Mouse (Mus musculus) mature B cell (primary cell): ENCODE data around the gene Oard1.

ENCODE experiments used
- in situ Hi-C: fragments of 300-500 bp; cut with MboI; formaldehyde crosslinking; loops from 2 replicates; pipeline ENCODE4 v1.14.3; 2019

The Oard1 gene

DNA sequence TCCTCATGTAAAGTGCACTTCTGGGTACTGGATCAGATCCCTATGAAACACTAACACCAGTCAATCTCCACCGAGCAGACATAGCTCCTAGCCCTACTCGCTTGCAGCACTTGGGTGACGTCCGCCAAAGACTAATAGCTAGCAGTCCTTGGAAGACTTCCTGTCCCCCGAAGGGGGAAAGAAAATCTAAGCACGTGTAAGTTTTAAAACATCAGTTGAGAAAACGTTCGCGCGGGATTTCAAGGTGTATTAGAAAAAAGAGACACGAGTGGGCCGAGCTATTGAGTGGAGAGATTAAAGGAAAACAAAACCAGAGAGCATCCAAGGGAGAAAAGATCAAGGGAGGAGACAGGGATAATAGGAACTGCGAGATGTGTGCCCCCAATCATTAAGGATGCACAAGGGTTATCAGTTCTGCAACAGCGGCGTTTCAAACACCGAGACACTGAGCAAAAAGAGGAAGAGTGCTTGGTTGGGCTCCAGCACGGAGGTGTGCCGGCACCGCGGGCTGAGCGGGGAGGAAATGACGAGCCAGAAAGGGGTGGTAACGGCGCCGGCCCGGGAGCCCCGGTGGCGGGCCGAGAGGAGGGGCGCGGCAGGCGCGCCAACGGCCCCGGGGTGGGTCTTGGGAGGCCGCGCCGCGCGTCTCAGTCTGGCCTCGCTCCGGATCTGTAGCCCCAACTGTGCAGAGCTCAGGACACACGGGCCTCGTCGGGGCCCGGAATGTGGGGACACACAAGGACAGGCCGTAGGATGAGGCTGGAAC lies 1.1 kb upstream of the Oard1 start:
- in situ Hi-C loops = no loop called here

DNA sequence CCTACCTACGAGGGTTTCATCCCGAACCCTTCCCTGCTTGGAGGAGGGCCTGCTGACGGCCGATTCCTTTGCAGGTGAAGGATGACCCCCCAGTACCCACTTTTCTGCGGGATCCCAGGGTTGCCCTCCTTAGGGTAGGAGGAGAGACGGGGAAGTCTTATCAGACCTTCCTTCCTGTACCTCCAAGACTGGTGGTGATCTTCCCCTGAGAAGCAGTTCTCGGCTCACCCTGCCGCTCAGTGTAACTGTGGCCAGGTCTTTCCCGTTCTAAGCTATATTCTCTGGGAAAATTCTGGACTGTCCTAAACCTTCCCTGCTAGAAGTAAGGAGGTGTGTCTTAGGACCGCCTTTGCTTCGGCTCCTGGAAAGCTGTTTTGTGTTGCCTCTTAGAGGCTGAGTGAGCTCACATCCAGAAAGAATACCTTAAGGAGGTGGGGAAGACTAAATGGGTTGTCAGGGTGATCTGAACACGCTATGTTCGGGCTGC lies 528 bp downstream of the Oard1 start:
- in situ Hi-C loops = no loop called here

DNA sequence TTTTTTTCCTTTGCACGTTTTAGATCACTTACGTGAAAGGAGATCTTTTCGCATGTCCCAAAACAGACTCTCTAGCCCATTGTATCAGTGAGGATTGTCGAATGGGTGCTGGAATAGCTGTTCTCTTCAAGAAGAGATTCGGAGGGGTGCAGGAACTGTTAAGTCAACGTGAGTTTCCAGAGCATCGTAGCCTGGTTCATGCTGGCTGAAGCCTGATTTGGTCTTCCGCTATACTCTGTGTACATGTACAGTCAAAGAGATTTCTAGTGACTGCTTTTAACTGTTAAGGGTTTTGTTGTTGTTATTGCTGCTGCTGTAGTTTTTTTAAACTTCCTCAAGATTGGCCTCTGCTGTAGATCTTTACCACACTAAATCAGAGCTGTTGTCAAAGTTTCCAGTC lies 1.4 kb downstream of the Oard1 start:
- in situ Hi-C loops = no loop called here

DNA sequence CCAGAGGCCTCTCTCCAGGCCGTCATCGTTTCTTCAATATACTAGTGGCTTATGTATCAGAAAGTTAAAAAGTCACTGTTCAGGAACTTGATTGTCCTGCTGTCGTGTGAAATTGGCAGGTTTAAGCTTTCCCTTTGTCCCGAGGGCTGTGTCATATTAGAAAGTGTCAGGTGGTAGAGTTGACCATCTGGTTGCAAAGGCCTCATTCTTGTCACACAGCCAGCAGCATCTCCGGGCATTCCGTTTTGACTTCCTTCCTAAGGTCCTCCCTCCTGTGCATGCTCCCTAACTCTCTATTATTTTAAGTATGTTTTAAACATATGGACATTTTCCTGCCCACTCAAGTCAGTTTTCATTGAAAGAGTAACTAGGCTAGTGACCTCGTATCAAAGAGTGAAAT lies 6.2 kb downstream of the Oard1 start:
- in situ Hi-C loops = loop anchor here (5.0 kb wide), 1 partner anchor 186 kb away; no protein-coding TSS in a partner anchor

DNA sequence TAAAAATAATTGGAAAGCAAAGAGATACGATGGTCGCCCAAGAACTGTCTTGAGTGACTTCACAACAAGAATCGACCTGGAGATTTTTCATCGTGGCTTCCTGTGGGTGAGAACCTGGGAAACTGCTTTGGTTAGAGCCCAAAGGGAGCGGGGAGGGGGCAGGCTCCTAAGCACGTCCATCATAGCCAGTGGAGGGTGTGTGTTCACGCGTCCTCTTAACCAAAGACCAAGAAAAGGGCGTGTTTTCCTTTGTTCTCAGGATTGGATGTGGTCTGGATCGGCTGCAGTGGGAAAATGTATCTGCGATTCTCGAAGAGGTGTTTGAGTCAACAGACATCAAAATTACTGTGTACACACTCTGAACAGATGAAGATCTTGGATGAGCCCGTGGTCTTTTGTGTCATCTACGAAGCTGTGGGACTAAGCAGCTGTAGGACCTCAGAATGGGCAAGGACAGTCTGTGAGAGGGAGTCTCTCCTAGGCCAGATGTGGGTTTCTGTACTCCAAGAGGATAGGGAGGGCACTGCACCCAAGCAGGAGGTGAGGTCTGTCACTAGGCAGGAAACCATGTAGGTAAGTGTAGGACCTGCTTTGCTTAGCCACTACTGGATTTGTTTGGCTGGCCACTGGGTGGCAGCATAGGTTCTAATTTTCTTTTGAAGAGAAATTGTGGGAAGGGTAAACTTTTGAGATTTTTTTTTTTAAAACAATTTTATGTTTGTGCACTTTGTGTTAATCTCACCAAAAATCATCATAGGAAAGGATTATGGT lies 6.8 kb downstream of the Oard1 start:
- in situ Hi-C loops = loop anchor here (5.0 kb wide), 1 partner anchor 186 kb away; no protein-coding TSS in a partner anchor

DNA sequence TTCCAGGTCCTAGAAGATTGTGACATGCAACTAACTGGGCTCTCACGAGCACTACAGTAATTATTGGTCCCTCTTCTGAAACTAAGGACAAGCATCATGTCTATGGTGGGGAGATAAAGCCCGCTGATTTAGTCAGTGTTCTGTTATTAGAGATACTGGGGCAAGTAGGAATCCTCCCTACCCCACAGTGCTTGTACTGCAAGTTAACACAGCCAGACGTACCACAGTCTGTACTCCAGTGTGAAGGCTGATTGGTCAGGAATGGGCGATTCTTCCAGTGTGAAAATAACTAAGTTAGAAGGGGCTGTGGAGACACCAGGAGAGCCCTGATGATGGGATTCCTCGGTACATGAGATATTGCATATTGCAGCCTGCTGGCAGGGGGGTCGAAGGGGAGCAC lies 7.7 kb downstream of the Oard1 start:
- in situ Hi-C loops = loop anchor here (5.0 kb wide), 1 partner anchor 185 kb away; no protein-coding TSS in a partner anchor

DNA sequence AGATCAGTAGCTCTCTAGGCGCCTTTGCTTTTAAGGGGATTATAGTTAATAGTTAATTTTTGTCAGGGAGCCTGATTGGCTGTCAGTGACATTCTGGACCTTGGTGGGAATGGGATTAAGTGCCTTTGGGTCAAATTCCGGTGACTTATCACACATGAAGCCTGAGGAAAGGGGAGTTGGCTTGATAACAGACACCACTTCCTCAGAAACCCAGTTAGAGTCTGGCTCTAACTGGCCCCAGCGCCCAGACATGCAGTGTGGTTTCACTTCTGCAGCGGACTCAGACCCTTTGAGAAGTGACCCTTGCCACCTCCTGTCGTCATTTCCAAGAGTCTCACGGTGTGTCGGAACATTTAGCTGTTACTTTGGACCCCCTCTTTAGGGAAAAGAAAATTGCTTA lies 8.4 kb downstream of the Oard1 start:
- in situ Hi-C loops = loop anchor here (5.0 kb wide), 1 partner anchor 184 kb away; no protein-coding TSS in a partner anchor

DNA sequence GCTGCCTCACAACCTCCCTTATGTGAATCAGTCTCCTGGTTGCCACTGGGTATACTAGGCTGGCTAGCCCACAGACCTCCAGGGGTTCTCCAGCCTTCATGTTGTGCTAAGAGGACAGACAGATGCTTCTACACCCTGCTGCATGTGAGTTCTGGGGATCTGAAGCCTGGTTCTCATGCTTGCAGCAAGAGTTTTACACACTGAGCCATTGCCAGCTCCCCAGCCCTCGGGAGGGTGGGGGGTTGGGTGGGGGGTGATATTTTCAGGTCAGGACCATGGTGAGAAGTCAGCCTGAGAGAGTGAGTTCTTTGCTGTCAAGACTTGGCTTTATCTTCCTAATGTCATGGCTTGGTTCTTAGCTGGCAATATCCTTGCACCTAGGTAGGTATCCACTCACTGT lies 9.0 kb downstream of the Oard1 start:
- in situ Hi-C loops = loop anchor here (5.0 kb wide), 1 partner anchor 184 kb away; no protein-coding TSS in a partner anchor

DNA sequence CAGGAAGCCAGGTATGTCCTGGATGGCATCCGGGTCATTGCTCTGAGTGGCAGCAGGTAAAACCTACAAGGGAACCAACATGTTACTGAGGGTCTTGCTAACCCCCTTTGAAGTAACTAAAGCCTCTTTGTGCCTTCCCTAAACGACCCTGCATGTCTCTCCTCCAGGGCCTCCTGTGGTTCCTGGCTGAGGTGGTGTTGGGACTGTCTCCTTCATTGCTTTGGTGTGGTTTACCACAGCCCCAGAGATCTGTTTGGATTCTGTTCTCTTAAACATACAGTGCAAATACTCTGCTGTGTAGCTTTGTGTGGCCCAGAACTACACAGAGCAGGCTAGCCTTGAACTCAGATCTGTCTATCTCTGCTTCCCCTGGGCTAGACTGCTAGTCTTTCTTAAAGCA lies 9.8 kb downstream of the Oard1 start:
- in situ Hi-C loops = loop anchor here (5.0 kb wide), 1 partner anchor 183 kb away; no protein-coding TSS in a partner anchor

DNA sequence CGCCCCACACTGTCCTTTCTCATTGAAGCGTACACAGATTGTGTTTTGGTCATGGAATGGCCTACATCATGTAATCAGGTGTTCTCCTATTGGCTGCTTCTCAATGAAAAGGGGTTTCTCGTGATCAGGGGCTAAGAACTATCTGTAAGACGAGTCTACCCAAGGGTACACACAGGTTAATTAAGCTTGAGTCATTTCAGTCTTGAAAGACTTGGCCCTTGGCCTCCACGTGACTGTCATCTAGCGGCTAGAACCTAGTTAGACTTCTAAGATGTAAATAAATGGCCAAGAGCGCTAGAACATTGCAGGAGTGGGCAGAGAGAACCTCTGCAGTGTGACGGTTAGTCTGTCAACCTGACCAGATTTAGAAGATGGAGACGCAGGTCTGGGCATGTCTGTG lies 14.4 kb downstream of the Oard1 start:
- in situ Hi-C loops = no loop called here

DNA sequence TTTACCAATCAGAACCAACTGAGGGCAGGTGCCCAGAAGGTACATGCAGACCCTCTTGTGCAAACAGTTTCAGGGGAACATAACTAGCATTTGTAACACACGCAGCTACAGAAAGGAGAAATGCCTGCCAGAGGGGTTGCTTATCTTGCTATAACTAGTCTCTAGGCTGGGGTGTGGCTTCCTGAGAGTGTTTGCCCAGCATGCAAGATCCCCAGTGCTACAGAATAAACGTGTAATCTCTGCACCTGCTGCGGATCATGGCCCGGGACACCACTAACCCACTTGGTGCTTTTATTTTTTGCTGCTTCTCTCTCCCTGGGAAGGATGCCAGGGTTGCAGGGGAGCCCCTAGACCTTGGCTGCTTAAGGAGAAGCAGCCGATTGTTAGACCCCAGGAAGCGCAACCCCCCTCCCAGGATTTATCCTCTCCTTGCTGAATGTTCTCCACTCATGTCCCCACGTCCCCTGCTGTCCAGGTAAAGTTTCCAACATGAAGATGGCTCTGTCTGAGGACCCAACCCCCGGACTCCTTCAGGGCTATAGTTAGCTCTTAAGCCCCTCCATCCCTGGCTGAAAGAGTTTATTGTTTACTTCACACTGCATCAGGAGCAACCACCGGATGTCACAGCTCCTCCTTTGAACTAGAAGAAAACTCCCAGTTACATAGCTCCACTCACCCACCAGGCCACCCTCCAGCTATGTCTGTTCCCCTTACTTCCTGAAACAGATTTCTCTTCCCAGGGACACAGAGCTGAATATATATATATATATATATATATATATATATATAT lies 16.2 kb downstream of the Oard1 start:
- in situ Hi-C loops = no loop called here

DNA sequence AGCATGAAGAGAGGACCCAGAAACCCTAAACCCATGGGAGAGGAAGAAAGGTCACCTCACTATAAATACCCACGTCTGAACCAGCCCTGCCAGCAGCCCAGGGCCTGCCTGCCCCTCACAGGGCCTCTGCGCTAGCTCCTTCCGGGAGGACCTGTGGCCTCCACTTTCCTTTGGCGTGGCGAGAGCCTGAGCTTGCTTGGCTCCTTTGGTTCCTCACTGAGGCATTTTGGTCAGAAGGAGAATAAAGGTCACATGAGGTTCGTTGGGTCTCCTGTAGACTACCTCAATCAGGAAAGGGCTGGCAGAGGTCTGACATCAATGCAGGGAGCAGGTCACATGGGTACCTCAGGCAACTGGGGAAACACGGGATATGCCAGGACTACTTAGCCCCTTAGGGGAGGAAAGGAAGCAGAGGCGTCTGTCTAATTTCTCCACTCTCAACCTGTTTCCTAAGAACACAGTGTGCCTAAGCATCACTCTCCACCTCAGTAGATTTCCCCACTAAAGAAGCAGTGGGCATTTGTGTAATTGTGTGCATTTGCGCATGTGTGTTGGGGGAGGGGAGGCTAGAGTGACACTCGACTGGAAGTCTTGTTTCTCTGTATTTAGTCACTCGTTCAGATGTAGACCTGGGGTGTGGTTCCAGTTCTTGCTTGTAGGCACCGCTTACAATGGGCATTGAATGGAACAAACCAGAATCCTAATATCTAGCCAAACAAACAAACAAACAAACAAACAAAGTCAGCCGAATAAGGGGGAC lies 17.4 kb downstream of the Oard1 start:
- in situ Hi-C loops = no loop called here

DNA sequence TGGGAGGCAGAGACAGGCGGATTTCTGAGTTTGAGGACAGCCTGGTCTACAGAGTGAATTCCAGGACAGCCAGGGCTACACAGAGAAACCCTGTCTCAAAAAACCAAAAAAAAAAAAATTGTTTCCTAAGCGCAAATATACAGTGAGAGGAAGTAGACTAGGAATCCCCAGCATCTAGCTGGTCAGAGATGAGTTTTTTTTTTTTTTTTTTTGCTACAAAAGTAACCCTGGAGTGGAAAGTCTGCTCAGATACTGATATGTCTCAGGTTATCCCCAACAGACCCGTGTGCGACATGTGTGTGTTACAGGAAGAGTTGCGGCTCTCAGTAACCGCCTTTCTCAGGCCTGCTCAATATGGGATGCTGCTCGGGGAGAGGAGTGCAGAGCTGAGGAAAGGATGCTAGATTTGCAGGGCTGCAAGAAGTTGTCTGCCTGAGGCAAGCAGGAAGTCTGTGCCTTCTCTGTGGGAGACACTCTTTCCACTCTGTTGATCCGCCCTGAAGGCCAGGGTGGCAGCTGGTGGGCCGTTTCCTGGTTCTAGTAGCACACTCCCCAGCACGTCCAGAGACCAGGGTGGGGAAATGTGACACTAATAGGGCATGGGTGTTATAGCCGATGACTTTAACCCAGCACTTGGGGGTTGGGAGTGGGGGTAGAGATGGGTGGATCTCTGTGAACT lies 18.2 kb downstream of the Oard1 start:
- in situ Hi-C loops = no loop called here

DNA sequence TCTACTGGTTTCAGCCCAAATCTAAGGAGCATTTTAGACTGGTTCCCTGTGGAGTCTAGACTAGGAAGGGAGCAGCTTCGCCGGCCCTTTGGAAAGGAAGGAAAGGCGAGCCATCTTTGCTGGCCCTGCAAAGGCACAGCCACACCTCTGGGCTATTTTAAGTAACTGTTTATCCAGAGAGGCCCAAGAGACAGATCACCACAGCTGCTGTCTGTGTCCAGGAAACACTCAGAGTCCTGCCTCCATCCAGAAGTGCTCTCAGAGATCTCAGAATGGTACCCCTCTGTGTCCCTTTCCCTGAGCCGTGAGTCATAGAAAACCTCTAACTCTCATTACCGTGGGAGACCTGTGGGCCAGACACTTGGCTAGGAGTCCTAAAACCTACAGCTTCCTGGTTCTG lies 20.6 kb downstream of the Oard1 start:
- in situ Hi-C loops = no loop called here

DNA sequence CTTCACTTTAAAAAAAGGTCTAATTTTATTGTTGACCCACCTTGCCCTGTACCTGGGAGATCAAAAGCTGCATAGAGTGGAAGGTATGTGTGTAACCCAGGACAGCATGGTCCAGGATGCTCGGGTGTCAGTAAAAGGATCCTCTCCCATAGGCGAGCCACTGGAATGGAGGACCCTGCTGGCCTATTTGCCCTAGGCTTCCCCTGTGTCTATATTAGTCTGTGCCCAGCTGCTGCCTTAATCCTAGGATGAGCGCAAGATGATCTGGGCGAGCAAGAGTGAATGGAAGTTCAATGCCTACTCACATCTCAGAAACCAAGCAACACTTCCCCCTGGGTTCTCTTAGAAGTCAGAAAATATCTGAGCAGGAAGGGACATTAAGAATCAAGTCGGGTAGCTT lies 21.2 kb downstream of the Oard1 start:
- in situ Hi-C loops = no loop called here

DNA sequence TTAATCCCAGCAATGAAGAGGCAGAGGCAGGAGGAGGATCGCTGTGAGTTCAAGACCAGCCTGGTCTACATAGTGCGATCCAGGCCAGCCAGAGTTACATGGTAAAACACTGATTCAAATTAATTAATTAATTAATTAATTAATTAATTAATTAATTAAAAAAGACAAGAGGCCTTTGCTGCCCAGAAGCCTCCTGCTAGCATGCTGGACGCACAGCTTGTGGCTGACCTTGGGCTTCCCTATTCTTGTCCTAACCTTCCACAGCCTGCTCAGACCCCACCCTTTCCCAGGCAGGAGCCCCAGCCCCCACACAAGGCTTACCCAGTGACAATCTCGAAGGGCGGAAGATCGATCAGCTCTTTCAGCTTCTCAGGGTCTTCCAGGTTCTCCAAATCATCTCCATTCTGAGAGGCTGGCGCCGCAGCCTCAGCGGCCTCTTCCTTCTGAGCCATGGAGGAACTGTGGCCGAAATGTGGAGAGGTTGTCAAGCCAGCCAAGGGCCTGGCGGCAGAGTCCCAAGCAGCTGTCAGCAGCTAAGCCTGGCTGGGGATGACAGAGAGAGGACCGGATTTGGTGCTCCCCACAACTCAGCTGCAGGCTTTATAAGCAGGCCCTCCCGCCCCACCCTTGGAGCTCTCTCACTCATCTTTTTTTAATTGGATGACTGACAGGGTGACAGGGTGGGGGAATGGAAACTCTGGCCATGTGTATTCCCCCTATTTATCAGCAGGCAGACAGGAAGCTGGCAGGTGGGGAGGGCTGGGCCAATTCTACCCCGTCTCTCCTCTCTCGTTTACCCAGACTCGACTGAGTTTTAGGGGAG lies 22.6 kb downstream of the Oard1 start, which contains the start of gene Apobec2:
Apobec2 (minus strand) TSS at position 773 of the 823 bp plus-strand sequence.
- in situ Hi-C loops = no loop called here

DNA sequence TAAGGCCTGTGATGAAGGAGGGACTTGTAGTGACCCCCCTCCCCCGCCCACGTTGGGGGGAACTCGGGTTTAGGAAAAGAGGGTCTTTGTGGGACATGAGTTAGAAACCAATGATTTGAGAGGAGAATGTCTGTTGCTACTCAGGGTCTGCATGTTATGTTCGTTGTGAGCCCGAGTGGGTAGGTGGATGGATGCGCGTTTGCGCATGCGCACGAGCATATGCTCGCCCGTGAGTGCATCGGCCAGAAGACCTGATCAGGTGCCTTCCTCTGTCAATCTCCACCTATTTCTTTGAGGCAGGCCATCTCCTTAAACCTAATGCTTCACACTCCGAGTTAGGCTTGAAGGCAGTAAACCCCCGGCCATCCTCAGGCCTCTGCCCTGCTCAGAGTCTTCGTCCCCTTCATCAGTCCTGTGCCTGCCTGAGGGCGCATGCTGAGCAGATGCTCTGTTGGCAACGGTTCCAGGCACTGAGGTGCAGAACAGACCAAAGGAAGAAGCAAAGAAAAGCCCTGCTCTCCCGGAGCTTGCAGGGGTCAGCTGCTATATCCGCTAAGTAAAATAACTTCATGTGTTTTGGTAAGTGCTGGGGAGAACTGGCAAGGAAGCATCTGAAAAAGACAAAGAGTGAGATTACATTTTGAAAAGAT lies 23.3 kb downstream of the Oard1 start:
- in situ Hi-C loops = no loop called here

DNA sequence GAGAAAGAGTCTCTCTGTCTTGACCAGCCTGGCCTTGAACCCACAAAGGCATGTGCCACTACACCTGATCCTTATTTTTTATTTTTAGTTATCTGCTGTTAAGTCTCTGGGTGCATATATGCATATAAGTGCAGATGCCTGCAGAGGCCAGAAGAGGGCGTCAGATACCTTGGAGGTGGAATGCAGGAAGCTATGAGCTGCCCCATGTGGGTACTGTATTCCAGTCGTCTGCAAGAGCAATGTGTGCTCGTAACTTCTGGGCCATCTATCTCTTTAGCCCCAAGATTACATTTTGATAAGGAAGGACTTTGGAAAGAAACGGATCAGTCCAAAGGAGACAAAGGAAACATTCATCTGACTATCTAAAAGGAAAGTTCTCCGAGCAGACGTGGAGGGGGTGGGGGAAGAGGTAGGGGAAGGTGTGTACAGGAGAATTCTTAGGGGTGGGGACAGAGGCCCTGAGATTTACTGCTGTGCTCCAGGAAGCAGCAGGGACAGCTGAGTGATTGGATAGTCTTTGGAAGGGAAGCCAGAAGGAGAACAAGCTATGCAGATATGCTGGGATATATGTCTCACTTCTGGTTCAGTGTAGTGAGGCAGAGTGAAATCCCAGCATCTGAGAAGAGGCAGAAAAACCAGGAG lies 24.0 kb downstream of the Oard1 start:
- in situ Hi-C loops = no loop called here

DNA sequence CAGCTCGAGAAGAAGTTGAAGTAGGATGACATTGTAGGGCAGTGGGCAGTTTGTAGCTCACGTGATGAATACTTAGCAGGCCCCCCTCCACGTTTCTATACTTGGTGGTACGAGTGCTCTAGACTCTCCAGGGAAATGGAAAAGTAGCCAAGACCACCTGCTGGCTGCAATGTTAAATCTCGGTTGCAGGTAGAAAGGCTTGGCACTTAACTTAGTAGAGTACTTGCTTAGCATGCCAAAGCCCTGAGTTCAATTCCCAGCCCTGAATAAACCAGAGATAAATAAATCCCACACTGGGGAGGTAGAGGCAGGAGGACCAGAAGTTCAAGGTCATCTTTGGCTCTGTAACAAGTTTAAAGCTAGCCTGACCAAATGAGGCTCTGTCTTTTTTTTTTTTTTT lies 24.7 kb downstream of the Oard1 start:
- in situ Hi-C loops = no loop called here
